Mouse (Mus musculus) embryonic facial prominence, embryonic 10.5 days (tissue): Measurements from ENCODE around the gene Methig1. TPM values are rescaled to one million over a fixed set of nuclear protein-coding genes. Genes with fewer than 3 reads are reported as not detected.
"Not testable (repeated sequence)": the region's sequence is repeated elsewhere in the genome, so short reads cannot be mapped to it uniquely, and the experiment has no call there.

Source experiments
- DNase-seq: peaks from one replicate; pipeline ENCODE4 v3.0.0-alpha.2; 2017; ENCODE audit warnings: low spot score
- H3K27ac ChIP-seq: fragments of 300-500 bp; sonication (generic); replicated peaks from 2 replicates; pipeline ENCODE4 v1.5.1; 2016; ENCODE audit warnings: mild to moderate bottlenecking
- H3K27me3 ChIP-seq: fragments of 300-500 bp; sonication (generic); replicated peaks from 2 replicates; pipeline ENCODE4 v1.6.1; 2016; ENCODE audit warnings: low read depth, mild to moderate bottlenecking; ENCODE audit not compliant: poor library complexity, severe bottlenecking
- H3K36me3 ChIP-seq: fragments of 300-500 bp; sonication (generic); replicated peaks from 2 replicates; pipeline ENCODE4 v1.6.1; 2016; ENCODE audit warnings: mild to moderate bottlenecking, moderate library complexity
- H3K4me1 ChIP-seq: fragments of 300-500 bp; sonication (generic); 2 replicates; pipeline ENCODE4 v1.6.1; 2016
- H3K4me3 ChIP-seq: fragments of 300-500 bp; sonication (generic); 2 replicates; pipeline ENCODE4 v1.5.1; 2016; ENCODE audit warnings: mild to moderate bottlenecking, moderate library complexity
- H3K9me3 ChIP-seq: fragments of 300-500 bp; sonication (generic); 2 replicates; pipeline ENCODE4 v1.6.1; 2016; ENCODE audit warnings: mild to moderate bottlenecking
- WGBS: fragments of 180-500 bp; shearing (Covaris S2); methylation state at CpG from one replicate; pipeline ENCODE4 v1.1.7; 2016; 5-methylcytosine and 5-hydroxymethylcytosine counted together
- polyA plus RNA-seq: library from polyadenylated mRNA; unstranded; fragments of >200 nt; fragmentation: Nextera tagmentation; extraction: Ambion mirVana; gene quantifications from 2 replicates; pipeline ENCODE4 v1.2.1, GENCODE M21; 2016

The Methig1 gene
- polyA plus RNA-seq, 1 experiment from 2014 or later: not detected

GRCm38 (mm10) chr15:100410918-100411672 is 58.1 kb downstream of the Methig1 start:
- H3K9me3 ChIP-seq: no peaks in the 10 kb centered on the region
- H3K4me1 ChIP-seq: peaks cover 11% of the 10 kb centered on the region
- H3K27ac ChIP-seq: no peak overlapping the region
- H3K36me3 ChIP-seq: peaks cover 60% of the 10 kb centered on the region
- H3K4me3 ChIP-seq: no peak overlapping the region
- H3K27me3 ChIP-seq: no peaks in the 10 kb centered on the region
- 66% methylated on average over 14 of the region's 14 CpGs for WGBS
- DNase-seq: no peak

GRCm38 (mm10) chr15:100411731-100412130 is 58.8 kb downstream of the Methig1 start:
- WGBS: 87% methylated on average over 5 of the region's 5 CpGs

GRCm38 (mm10) chr15:100413306-100413705 is 60.4 kb downstream of the Methig1 start:
- H3K4me3 ChIP-seq: no peak overlapping the region
- 80% methylated on average over 4 of the region's 5 CpGs for WGBS
- DNase-seq: no peak
- H3K9me3 ChIP-seq: no peaks in the 10 kb centered on the region
- H3K27me3 ChIP-seq: no peaks in the 10 kb centered on the region
- no peak overlapping the region for H3K27ac ChIP-seq
- H3K4me1 ChIP-seq: peaks cover 14% of the 10 kb centered on the region
- H3K36me3 ChIP-seq: peaks cover 38% of the 10 kb centered on the region

More at GRCm38 (mm10) chr15:100411731-100412130, 58.8 kb downstream of the Methig1 start:
- peaks cover 54% of the 10 kb centered on the region for H3K36me3 ChIP-seq
- H3K27ac ChIP-seq: no peak overlapping the region
- no peak for DNase-seq
- H3K4me1 ChIP-seq: peaks cover 11% of the 10 kb centered on the region
- no peaks in the 10 kb centered on the region for H3K9me3 ChIP-seq
- no peak overlapping the region for H3K4me3 ChIP-seq
- H3K27me3 ChIP-seq: no peaks in the 10 kb centered on the region

GRCm38 (mm10) chr15:100414011-100414410 is 61.1 kb downstream of the Methig1 start:
- Histone ChIP-seq H3K4me1 (peaks cover 16% of the 10 kb centered on the region), H3K27ac (no peak overlapping the region), H3K4me3 (no peak overlapping the region), H3K9me3 (no peaks in the 10 kb centered on the region), H3K27me3 (no peaks in the 10 kb centered on the region), H3K36me3 (peaks cover 31% of the 10 kb centered on the region)
- no peak for DNase-seq
- WGBS: 72% methylated on average over 4 of the region's 4 CpGs

- H3K27me3 ChIP-seq: no peaks in the 10 kb centered on the region
- H3K4me1 ChIP-seq: peaks cover 24% of the 10 kb centered on the region
- WGBS: 94% methylated on average over 13 of the region's 13 CpGs
- no peaks in the 10 kb centered on the region for H3K9me3 ChIP-seq
- H3K27ac ChIP-seq: no peak overlapping the region
- no peak overlapping the region for H3K4me3 ChIP-seq
- peaks cover 22% of the 10 kb centered on the region for H3K36me3 ChIP-seq
- no peak for DNase-seq
Measured at GRCm38 (mm10) chr15:100414942-100415341, 62.0 kb downstream of the Methig1 start.

GRCm38 (mm10) chr15:100415684-100416083 is 62.7 kb downstream of the Methig1 start:
- H3K36me3 ChIP-seq: peaks cover 15% of the 10 kb centered on the region
- H3K27ac ChIP-seq: no peak overlapping the region
- no peaks in the 10 kb centered on the region for H3K27me3 ChIP-seq
- WGBS: 91% methylated on average over 8 of the region's 8 CpGs
- no peak for DNase-seq
- H3K4me3 ChIP-seq: no peak overlapping the region
- peaks cover 31% of the 10 kb centered on the region for H3K4me1 ChIP-seq
- H3K9me3 ChIP-seq: no peaks in the 10 kb centered on the region

DNA sequence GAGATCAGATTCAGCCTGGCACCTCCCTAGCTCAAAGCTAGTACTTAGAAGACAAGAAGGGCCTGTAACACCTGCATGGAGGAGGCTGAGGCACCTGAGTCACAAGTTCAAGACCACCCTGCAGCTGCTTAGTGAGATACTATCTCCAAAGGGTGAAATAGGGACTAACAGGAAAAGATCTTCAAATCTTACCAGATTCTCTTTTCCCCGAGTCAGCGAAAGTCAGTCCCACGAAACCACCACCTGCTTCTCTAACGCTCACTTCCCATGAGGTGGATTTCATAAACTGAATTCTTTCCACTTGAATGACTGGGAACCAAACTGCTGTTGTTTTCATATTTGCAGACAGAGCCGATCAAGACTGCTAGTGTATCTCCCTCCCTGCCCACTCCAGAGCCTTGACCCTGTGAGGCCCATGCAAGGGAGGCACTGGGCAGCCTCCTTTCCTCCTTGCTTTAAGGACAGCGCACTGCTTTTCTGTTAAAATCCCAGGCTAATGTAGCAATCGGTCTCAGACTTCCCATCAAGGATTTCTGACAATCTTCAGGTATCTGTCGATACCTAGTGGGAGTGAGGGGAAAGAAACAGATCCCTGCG is 65.0 kb downstream of the Methig1 start:
- Histone ChIP-seq H3K9me3 (no peaks in the 10 kb centered on the region), H3K27ac (peak overlapping the region; percentile 19; the same call in 1 of the 2 replicates), H3K27me3 (no peaks in the 10 kb centered on the region), H3K36me3 (peaks cover 3% of the 10 kb centered on the region; the same call in 1 of the 2 replicates), H3K4me1 (peaks cover 47% of the 10 kb centered on the region), H3K4me3 (no peak overlapping the region)
- no peak for DNase-seq
- WGBS: 87% methylated on average over 9 of the region's 9 CpGs

- 76% methylated on average over 8 of the region's 8 CpGs for WGBS
- H3K4me3 ChIP-seq: no peak overlapping the region
- H3K36me3 ChIP-seq: peaks cover 3% of the 10 kb centered on the region; the same call in 1 of the 2 replicates
- peaks cover 11% of the 10 kb centered on the region for H3K27me3 ChIP-seq
- peak overlapping the region; percentile 30; the same call in 1 of the 2 replicates for H3K27ac ChIP-seq
- peaks cover 48% of the 10 kb centered on the region for H3K4me1 ChIP-seq
- no peak for DNase-seq
- no peaks in the 10 kb centered on the region for H3K9me3 ChIP-seq
Measured at GRCm38 (mm10) chr15:100419311-100419710, 66.4 kb downstream of the Methig1 start.

DNA sequence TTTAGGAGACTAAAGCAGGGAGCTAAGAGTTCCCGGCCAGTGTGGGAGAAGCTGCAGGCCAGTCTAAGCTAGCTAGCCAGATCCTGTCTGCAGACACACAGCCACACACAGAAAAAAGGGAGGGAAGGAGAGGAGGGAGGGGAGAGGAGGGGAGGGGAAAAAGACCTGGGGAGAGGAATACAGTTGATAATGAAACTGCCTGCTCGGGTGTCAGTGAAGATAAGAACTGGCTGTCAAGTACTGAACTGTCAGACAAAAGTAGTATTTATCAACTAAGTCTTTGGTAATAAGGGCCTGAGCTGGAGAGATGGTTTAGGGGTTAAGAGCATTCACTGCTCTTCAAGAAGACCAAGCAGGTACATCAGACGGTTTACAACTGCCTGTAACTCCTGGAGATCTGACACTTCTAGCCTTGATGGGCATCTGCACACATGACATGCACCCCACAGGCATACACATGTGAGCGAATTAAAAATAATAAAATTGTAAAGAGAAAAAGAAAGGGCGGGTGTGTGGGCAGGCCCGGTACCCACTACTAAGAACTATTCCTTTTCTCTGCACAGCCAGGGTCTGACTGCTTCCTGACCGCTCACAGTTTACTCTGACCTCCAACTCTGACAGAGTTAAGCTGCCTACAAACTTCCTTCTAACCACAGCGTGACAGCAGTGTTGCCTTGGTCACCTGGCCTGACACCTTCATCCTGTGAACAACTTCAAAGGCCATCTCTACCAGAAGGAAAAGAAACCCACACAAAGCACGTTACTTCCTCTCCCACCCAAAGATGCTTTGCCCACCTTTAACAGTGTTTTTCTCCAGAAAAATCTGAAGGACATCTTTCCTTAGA is 67.2 kb downstream of the Methig1 start:
- Histone ChIP-seq H3K27ac (peak overlapping the region; percentile 30; the same call in 1 of the 2 replicates), H3K4me3 (no peak overlapping the region; the same call in 1 of the 2 replicates), H3K9me3 (no peaks in the 10 kb centered on the region), H3K4me1 (peaks cover 53% of the 10 kb centered on the region), H3K27me3 (peaks cover 19% of the 10 kb centered on the region), H3K36me3 (peaks cover 3% of the 10 kb centered on the region; the same call in 1 of the 2 replicates)
- WGBS: 70% methylated on average over 9 of the region's 9 CpGs
- DNase-seq: no peak

DNA sequence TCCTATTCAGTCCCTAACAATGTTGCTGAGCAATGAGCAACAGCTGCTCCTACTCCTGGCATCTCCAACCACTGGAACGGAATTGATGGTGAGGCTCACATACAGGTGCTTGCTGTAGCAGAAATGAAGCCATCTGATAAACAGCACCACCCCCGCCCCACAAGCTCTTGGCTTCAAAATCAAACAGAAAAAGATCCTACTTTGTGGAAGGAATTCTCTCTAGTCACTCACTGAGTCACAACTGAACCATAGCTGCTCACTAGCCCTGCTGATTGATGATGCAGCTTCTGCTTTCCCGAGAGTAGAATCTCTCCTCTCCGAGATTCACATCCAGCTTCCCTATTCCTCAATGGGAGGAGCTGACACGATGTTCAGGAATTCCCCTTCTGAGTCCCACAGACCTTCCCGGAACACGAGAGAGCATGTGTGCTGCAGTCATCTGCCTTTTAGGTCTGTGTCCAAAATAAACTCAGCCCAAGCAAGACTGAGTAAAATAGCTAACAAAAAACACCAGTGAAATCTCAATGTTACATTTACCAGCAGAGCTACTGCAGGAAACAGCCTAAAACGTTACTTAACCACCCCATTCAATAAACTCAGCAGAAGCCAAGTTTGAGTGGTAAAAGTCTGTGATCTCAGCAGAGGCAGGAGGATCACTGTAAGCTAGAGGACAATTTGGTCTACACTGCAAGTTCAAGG is 68.3 kb downstream of the Methig1 start:
- Histone ChIP-seq H3K27me3 (peaks cover 30% of the 10 kb centered on the region), H3K9me3 (no peaks in the 10 kb centered on the region), H3K4me1 (peaks cover 53% of the 10 kb centered on the region), H3K4me3 (peak overlapping the region; percentile 91), H3K36me3 (no peaks in the 10 kb centered on the region; the same call in 1 of the 2 replicates), H3K27ac (no peak overlapping the region)
- 51% methylated on average over 8 of the region's 8 CpGs for WGBS
- no peak for DNase-seq

GRCm38 (mm10) chr15:100421758-100422197 is 68.8 kb downstream of the Methig1 start, which contains the start of gene Gm5475:
TSS of gene Gm5475 (plus strand) at chr15:100422147.
- H3K27ac ChIP-seq: peak within 1 kb of the TSS; percentile 90
- not testable (repeated sequence) for H3K9me3 ChIP-seq, DNase-seq, H3K36me3 ChIP-seq
- WGBS: 28% methylated on average over 3 of the region's 3 CpGs
- H3K4me1 ChIP-seq: peaks cover 53% of the 10 kb centered on the region
- peak within 1 kb of the TSS; percentile 91 for H3K4me3 ChIP-seq
- peaks cover 34% of the 10 kb centered on the region for H3K27me3 ChIP-seq
